Mouse (Mus musculus) myocyte (in vitro differentiated cells): ENCODE results near the gene Rgs6.

Experiments
- CEBPB ChIP-seq: IDR thresholded peaks from 2 replicates; pipeline ENCODE4 v1.6.1; 2011; ENCODE audit warnings: mild to moderate bottlenecking, moderate library complexity; ENCODE audit not compliant: poor library complexity, insufficient read depth, severe bottlenecking
- E2F4 ChIP-seq: IDR thresholded peaks from one replicate; pipeline ENCODE4 v1.6.1; 2011; ENCODE audit warnings: mild to moderate bottlenecking, control low read depth, moderate library complexity; ENCODE audit not compliant: insufficient read depth
- MAX ChIP-seq: IDR thresholded peaks from one replicate; pipeline ENCODE4 v1.6.1; 2011; ENCODE audit warnings: low read depth, mild to moderate bottlenecking, control low read depth
- MYOD1 ChIP-seq, 3 experiments: IDR thresholded peaks; one replicate each; pipeline ENCODE4 v1.6.1; 2011; ENCODE audit warnings: control low read depth in 2 of 3, low read depth in 2 of 3, mild to moderate bottlenecking in 2 of 3, moderate library complexity in 1 of 3; ENCODE audit not compliant: insufficient read length in 2 of 3, control insufficient read depth in 1 of 3
- POLR2A ChIP-seq: IDR thresholded peaks from one replicate; pipeline ENCODE4 v1.6.1; 2011; ENCODE audit warnings: low read depth, mild to moderate bottlenecking, control low read depth, moderate library complexity; ENCODE audit not compliant: insufficient read length
- POLR2AphosphoS2 ChIP-seq: IDR thresholded peaks from one replicate; pipeline ENCODE4 v1.6.1; 2011; ENCODE audit warnings: low read depth, control low read depth; ENCODE audit not compliant: insufficient read length
- TCF12 ChIP-seq: IDR thresholded peaks from one replicate; pipeline ENCODE4 v1.6.1; 2011; ENCODE audit warnings: mild to moderate bottlenecking, control low read depth; ENCODE audit not compliant: poor library complexity, insufficient read depth, severe bottlenecking
- TCF3 ChIP-seq: IDR thresholded peaks from one replicate; pipeline ENCODE4 v1.6.1; 2011; ENCODE audit warnings: low read depth, control low read depth; ENCODE audit not compliant: insufficient read length
- USF1 ChIP-seq: IDR thresholded peaks from one replicate; pipeline ENCODE4 v1.6.1; 2011; ENCODE audit warnings: low read depth, mild to moderate bottlenecking, control low read depth, moderate library complexity

DNA sequence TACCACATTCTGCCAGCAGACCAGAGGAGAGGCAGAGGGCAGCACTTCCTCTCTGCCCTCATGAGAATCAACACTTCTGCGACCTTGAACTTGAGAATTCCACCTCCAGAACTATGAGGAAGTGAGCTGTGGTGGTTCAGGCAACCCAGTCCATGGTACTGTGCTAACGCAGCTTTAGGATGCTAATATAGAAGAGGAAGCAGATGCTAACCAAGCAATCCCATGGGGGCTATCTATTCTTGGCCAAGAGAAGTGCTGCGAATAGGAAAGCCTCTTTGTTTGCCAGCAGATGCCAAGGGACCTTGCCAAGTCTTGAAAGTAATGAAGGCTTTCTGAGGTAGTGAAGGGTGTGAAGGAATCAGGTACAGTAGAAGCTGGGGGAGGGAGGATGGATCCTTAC, 451.8 kb downstream of the Rgs6 start:
- TF ChIP-seq POLR2A (no peak), TCF12 (no peak), MAX (no peak), CEBPB (no peak), USF1 (no peak), E2F4 (no peak), MYOD1 (IDR thresholded peaks at IDR 0.05; ENCODE audit: control insufficient read depth in 1 of 3, insufficient read length in 2 of 3, low read depth in 2 of 3) (no peak), POLR2AphosphoS2 (no peak), TCF3 (no peak)
